Mouse (Mus musculus): Measurements from ENCODE around the gene Dvl2.

GRCm38 (mm10) chr11:70028401-70029129 is 28.2 kb downstream of the Dvl2 start:
- TF ChIP-seq CTCF (IDR thresholded peaks at IDR 0.05; ENCODE audit: low read depth, low read length), result no peak
- no peak for TF ChIP-seq POLR2AphosphoS5 (IDR thresholded peaks at IDR 0.05; ENCODE audit: insufficient replicate concordance, low read depth, low read length)
- no peak for TF ChIP-seq TAL1 (conservative IDR thresholded peaks at IDR 0.05; ENCODE audit: low read depth, low read length)

Data from G1E (cell line).